Mouse (Mus musculus): Measurements from ENCODE around the gene Sik2. TPM values are rescaled to one million over a fixed set of nuclear protein-coding genes. Genes with fewer than 3 reads are reported as not detected.

The Sik2 gene
- polyA plus RNA-seq, 1 experiment from 2014 or later = 20.5 TPM

GRCm38 (mm10) chr9:50857082-50857641, 151.7 kb downstream of the Sik2 start:
- peak overlapping the region; percentile 80 for H3K4me3 ChIP-seq (replicated peaks; ENCODE audit: low read length)
- ATAC-seq (ENCODE audit: insufficient read depth, low FRiP score) = peak; percentile 37
- WGBS = under 1% methylated on average over 46 of the region's 46 CpGs
- peak overlapping the region; percentile 96 for H3K9ac ChIP-seq (ENCODE audit: low read length)
- H3K27ac ChIP-seq (ENCODE audit: low read length) = peak overlapping the region; percentile 94
- H3K27me3 ChIP-seq (ENCODE audit: control insufficient read depth, insufficient read depth, low read length) = no peaks in the 10 kb centered on the region
- H3K4me1 ChIP-seq (ENCODE audit: control insufficient read depth, insufficient read depth, low read length) = peaks cover 18% of the 10 kb centered on the region
- H3K36me3 ChIP-seq (ENCODE audit: control insufficient read depth, insufficient read depth, low read length) = peaks cover 16% of the 10 kb centered on the region; the same call in 1 of the 2 replicates
- no peaks in the 10 kb centered on the region for H3K9me3 ChIP-seq (replicated peaks; ENCODE audit: control insufficient read depth, low read length)
- peak overlapping the region; percentile 77 for H3K4me2 ChIP-seq (ENCODE audit: low read depth, low read length)

- Histone ChIP-seq H3K27me3 (ENCODE audit: control insufficient read depth, insufficient read depth, low read length) (no peaks in the 10 kb centered on the region), H3K9me3 (replicated peaks; ENCODE audit: control insufficient read depth, low read length) (no peaks in the 10 kb centered on the region), H3K4me1 (ENCODE audit: control insufficient read depth, insufficient read depth, low read length) (peaks cover 18% of the 10 kb centered on the region), H3K27ac (ENCODE audit: low read length) (peak overlapping the region; percentile 94), H3K4me2 (ENCODE audit: low read depth, low read length) (peak overlapping the region; percentile 77), H3K4me3 (replicated peaks; ENCODE audit: low read length) (peak overlapping the region; percentile 80), H3K9ac (ENCODE audit: low read length) (peak overlapping the region; percentile 96), H3K36me3 (ENCODE audit: control insufficient read depth, insufficient read depth, low read length) (peaks cover 9% of the 10 kb centered on the region; the same call in 1 of the 2 replicates)
- 1% methylated on average over 45 of the region's 45 CpGs for WGBS
- peak; percentile 91 for ATAC-seq (ENCODE audit: insufficient read depth, low FRiP score)
Observed at GRCm38 (mm10) chr9:50856341-50857081, 152.4 kb downstream of the Sik2 start.

DNA sequence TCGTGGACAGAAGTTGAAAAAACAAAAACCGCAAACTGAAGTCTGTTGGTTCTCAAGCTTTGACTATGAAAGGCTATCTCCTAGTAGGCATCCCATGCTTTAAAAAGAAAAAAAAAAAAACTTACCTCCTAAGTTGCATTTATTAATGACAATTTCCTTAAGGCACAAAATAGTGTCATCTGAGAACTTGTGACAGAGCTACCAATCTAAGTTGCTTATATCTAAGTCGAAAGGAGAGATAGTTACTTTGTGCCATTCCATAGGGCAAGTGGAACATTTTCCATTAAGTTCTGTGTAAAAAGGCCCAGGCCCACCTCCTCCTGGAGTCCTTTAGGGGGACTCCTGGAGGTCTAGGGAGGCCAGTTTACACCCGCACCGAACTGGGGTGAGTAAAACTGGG, 153.1 kb downstream of the Sik2 start:
- Histone ChIP-seq H3K27me3 (ENCODE audit: control insufficient read depth, insufficient read depth, low read length) (no peaks in the 10 kb centered on the region), H3K36me3 (ENCODE audit: control insufficient read depth, insufficient read depth, low read length) (0 out of 2 replicates have a peak, but pooled peaks cover 4% of the 10 kb centered on the region), H3K4me1 (ENCODE audit: control insufficient read depth, insufficient read depth, low read length) (peaks cover 18% of the 10 kb centered on the region), H3K9me3 (replicated peaks; ENCODE audit: control insufficient read depth, low read length) (no peaks in the 10 kb centered on the region), H3K4me2 (ENCODE audit: low read depth, low read length) (peak overlapping the region; percentile 77), H3K9ac (ENCODE audit: low read length) (peak overlapping the region; percentile 96), H3K27ac (ENCODE audit: low read length) (peak overlapping the region; percentile 94), H3K4me3 (replicated peaks; ENCODE audit: low read length) (peak overlapping the region; percentile 80)
- no peak for ATAC-seq (ENCODE audit: insufficient read depth, low FRiP score)
- WGBS = 62% methylated on average over 5 of the region's 5 CpGs

- Histone ChIP-seq H3K4me3 (replicated peaks; ENCODE audit: low read length) (no peak overlapping the region), H3K4me2 (ENCODE audit: low read depth, low read length) (no peak overlapping the region), H3K27me3 (ENCODE audit: control insufficient read depth, insufficient read depth, low read length) (no peaks in the 10 kb centered on the region), H3K36me3 (ENCODE audit: control insufficient read depth, insufficient read depth, low read length) (0 out of 2 replicates have a peak, but pooled peaks cover 4% of the 10 kb centered on the region), H3K27ac (ENCODE audit: low read length) (no peak overlapping the region), H3K4me1 (ENCODE audit: control insufficient read depth, insufficient read depth, low read length) (peaks cover 22% of the 10 kb centered on the region), H3K9me3 (replicated peaks; ENCODE audit: control insufficient read depth, low read length) (no peaks in the 10 kb centered on the region), H3K9ac (ENCODE audit: low read length) (no peak overlapping the region)
- no peak for ATAC-seq (ENCODE audit: insufficient read depth, low FRiP score)
- 79% methylated on average over 5 of the region's 5 CpGs for WGBS
Observed at GRCm38 (mm10) chr9:50855133-50855766, 153.6 kb downstream of the Sik2 start.

DNA sequence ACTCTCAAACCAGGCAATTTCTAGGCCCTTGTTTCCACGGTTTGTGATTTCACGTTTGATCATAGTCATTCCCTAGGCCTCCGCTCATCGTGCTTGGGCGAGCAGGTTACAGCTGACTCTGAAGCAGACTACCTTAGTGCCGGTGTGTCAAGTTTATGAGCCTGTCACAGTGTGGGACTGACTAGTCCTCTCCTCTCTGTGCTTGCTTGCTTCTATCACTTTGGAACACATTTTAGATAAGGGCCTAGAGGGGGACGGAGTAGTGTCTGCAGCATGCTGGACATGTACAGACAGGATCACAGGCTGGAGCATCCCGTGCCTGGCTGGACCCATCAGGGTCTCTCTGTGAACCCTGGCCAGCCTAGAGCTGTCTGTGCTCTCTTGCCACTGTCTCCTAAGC, 154.5 kb downstream of the Sik2 start:
- Histone ChIP-seq H3K4me3 (replicated peaks; ENCODE audit: low read length) (no peak overlapping the region), H3K27ac (ENCODE audit: low read length) (0 out of 2 replicates have a peak overlapping the region, but pooled peaks have one; percentile 43), H3K27me3 (ENCODE audit: control insufficient read depth, insufficient read depth, low read length) (no peaks in the 10 kb centered on the region), H3K9ac (ENCODE audit: low read length) (0 out of 2 replicates have a peak overlapping the region, but pooled peaks have one; percentile 12), H3K4me1 (ENCODE audit: control insufficient read depth, insufficient read depth, low read length) (peaks cover 28% of the 10 kb centered on the region), H3K4me2 (ENCODE audit: low read depth, low read length) (no peak overlapping the region), H3K9me3 (replicated peaks; ENCODE audit: control insufficient read depth, low read length) (no peaks in the 10 kb centered on the region), H3K36me3 (ENCODE audit: control insufficient read depth, insufficient read depth, low read length) (no peaks in the 10 kb centered on the region)
- 73% methylated on average over 8 of the region's 8 CpGs for WGBS
- ATAC-seq (ENCODE audit: insufficient read depth, low FRiP score) = no peak

DNA sequence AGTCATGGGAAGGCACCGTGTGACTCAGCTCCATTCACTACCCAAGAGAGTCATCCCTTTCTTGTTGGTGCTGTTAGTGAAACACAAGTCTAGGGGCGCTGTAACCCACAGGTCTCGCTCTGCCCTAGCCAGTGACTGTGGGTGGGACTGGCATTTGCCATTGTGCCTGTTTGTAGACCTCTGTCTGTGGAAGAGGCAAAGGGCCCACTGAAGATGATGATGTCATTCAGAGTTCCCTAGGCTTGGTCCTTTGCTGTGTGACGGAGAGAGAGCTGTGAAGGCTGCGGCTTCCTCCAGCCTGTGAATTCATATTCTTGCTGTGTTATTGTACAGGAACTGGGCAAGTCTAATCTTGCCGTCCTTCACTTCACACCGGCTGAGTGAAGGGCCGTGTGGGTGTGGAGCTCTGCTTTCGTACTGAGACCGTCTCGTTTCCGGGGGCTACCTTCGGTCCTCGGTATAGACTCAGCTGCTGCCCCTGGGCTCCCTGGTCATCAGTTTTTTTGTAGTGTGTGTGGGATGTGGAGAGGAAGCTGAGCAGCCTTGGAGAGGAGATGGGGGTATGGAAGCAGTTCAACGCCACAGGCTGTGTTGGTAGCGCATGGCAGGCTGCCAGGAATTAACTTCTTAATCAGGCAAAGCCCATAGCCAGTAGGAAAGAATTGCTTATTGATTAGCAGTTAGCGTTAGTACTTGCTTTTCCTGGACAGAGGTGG, 156.1 kb downstream of the Sik2 start:
- no peak for ATAC-seq (ENCODE audit: insufficient read depth, low FRiP score)
- H3K4me1 ChIP-seq (ENCODE audit: control insufficient read depth, insufficient read depth, low read length) = peaks cover 33% of the 10 kb centered on the region
- peak overlapping the region; percentile 15; the same call in 1 of the 2 replicates for H3K4me3 ChIP-seq (replicated peaks; ENCODE audit: low read length)
- 52% methylated on average over 17 of the region's 17 CpGs for WGBS
- peak overlapping the region; percentile 19 for H3K9ac ChIP-seq (ENCODE audit: low read length)
- peak overlapping the region; percentile 80 for H3K27ac ChIP-seq (ENCODE audit: low read length)
- H3K36me3 ChIP-seq (ENCODE audit: control insufficient read depth, insufficient read depth, low read length) = no peaks in the 10 kb centered on the region
- H3K27me3 ChIP-seq (ENCODE audit: control insufficient read depth, insufficient read depth, low read length) = no peaks in the 10 kb centered on the region
- no peaks in the 10 kb centered on the region for H3K9me3 ChIP-seq (replicated peaks; ENCODE audit: control insufficient read depth, low read length)
- H3K4me2 ChIP-seq (ENCODE audit: low read depth, low read length) = peak overlapping the region; percentile 37

- no peak for ATAC-seq (ENCODE audit: insufficient read depth, low FRiP score)
- H3K4me2 ChIP-seq (ENCODE audit: low read depth, low read length) = peak overlapping the region; percentile 46
- H3K36me3 ChIP-seq (ENCODE audit: control insufficient read depth, insufficient read depth, low read length) = no peaks in the 10 kb centered on the region
- H3K27ac ChIP-seq (ENCODE audit: low read length) = peak overlapping the region; percentile 83
- H3K9me3 ChIP-seq (replicated peaks; ENCODE audit: control insufficient read depth, low read length) = no peaks in the 10 kb centered on the region
- 32% methylated on average over 8 of the region's 8 CpGs for WGBS
- H3K4me1 ChIP-seq (ENCODE audit: control insufficient read depth, insufficient read depth, low read length) = peaks cover 24% of the 10 kb centered on the region
- H3K4me3 ChIP-seq (replicated peaks; ENCODE audit: low read length) = peak overlapping the region; percentile 12
- peak overlapping the region; percentile 43 for H3K9ac ChIP-seq (ENCODE audit: low read length)
- no peaks in the 10 kb centered on the region for H3K27me3 ChIP-seq (ENCODE audit: control insufficient read depth, insufficient read depth, low read length)
Observed at GRCm38 (mm10) chr9:50850713-50851112, 158.2 kb downstream of the Sik2 start.

DNA sequence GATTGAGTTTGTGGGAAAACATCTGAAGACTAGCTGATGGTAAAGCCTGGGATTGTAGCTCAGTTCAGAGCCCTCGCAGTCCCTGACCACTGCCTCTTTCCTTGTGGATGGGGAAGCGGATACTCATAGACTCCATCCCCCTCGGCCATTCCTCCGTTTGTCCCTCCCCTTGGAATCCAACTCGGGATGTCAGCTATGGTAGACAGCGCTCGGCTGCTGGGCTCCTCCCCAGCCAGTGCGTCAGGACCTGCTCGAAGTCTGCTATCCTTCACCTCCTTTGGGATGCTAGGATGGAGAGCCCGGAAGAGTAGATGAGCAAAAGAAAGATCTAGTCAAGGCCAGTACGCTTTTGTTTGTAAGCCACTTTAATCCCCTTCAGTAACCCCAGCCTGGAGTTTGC, 158.6 kb downstream of the Sik2 start:
- Histone ChIP-seq H3K4me1 (ENCODE audit: control insufficient read depth, insufficient read depth, low read length) (peaks cover 24% of the 10 kb centered on the region), H3K4me3 (replicated peaks; ENCODE audit: low read length) (peak overlapping the region; percentile 12), H3K9me3 (replicated peaks; ENCODE audit: control insufficient read depth, low read length) (no peaks in the 10 kb centered on the region), H3K9ac (ENCODE audit: low read length) (peak overlapping the region; percentile 43), H3K4me2 (ENCODE audit: low read depth, low read length) (peak overlapping the region; percentile 46), H3K36me3 (ENCODE audit: control insufficient read depth, insufficient read depth, low read length) (no peaks in the 10 kb centered on the region), H3K27ac (ENCODE audit: low read length) (peak overlapping the region; percentile 83), H3K27me3 (ENCODE audit: control insufficient read depth, insufficient read depth, low read length) (no peaks in the 10 kb centered on the region)
- peak; percentile 19; the same call in 1 of the 2 replicates for ATAC-seq (ENCODE audit: insufficient read depth, low FRiP score)
- WGBS = 7% methylated on average over 11 of the region's 11 CpGs

Measured in stomach, embryonic 16.5 days (tissue).